In the genomic region with DNA sequence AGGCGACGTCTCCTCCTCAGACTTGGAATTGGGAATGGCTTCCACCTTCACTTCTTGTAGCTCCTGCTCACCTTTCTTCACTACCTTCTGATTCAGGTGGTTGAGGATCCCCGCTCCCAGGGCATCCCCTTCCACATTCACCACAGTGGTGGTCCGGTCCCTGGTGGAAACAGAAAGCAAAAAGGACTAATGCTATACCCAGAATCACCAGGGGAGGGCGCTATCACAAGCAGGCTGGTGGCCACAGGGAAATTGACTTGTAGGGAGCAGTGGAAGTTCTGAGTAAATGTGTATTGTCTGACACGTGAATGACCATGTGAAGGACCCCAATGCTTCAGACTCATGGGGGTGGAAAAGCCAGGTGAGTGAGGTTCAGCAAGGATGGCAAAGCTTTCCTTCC, we compare ENCODE assay signal across 8 mouse cellular contexts. TPM values are rescaled to one million over a fixed set of nuclear protein-coding genes. Genes with fewer than 3 reads are reported as not detected.
DNase-seq lines count a peak whose midpoint lies in the region; ATAC-seq and TF ChIP-seq lines count a peak whose summit lies in the region.

No protein-coding gene starts in this region.

- H3K36me3 ChIP-seq in forebrain, postnatal 0 days (ENCODE audit: insufficient read depth), result peaks cover 65% of the 10 kb centered on the region
- H3K36me3 ChIP-seq in forebrain, embryonic 16.5 days (ENCODE audit: control insufficient read depth, insufficient read depth), result peaks cover 16% of the 10 kb centered on the region
- H3K36me3 ChIP-seq in midbrain, postnatal 0 days (ENCODE audit: insufficient read depth, low read length), result peaks cover 61% of the 10 kb centered on the region

- 69% methylated on average over 6 of the region's 6 CpGs for WGBS in forebrain, postnatal 0 days
- 72% methylated on average over 6 of the region's 6 CpGs for WGBS in forebrain, embryonic 16.5 days
- 72% methylated on average over 6 of the region's 6 CpGs for WGBS in midbrain, postnatal 0 days

- no peaks in the 10 kb centered on the region for H3K4me1 ChIP-seq in forebrain, postnatal 0 days (ENCODE audit: insufficient read depth)
- no peaks in the 10 kb centered on the region for H3K4me1 ChIP-seq in forebrain, embryonic 16.5 days (replicated peaks; ENCODE audit: control insufficient read depth, insufficient read depth, low read length)
- no peaks in the 10 kb centered on the region for H3K4me1 ChIP-seq in midbrain, postnatal 0 days (ENCODE audit: insufficient read depth, low read length)

- H3K9me3 ChIP-seq in forebrain, postnatal 0 days (ENCODE audit: low read length), result no peaks in the 10 kb centered on the region
- no peaks in the 10 kb centered on the region for H3K9me3 ChIP-seq in forebrain, embryonic 16.5 days (ENCODE audit: control insufficient read depth, low read length)
- no peaks in the 10 kb centered on the region for H3K9me3 ChIP-seq in midbrain, postnatal 0 days (ENCODE audit: low read length)

- no peak overlapping the region for H3K27ac ChIP-seq in forebrain, postnatal 0 days (ENCODE audit: low read depth, low read length)
- no peak overlapping the region for H3K27ac ChIP-seq in forebrain, embryonic 16.5 days (ENCODE audit: low read length)
- no peak overlapping the region for H3K27ac ChIP-seq in midbrain, postnatal 0 days (ENCODE audit: low read depth, low read length)

- no peak for ATAC-seq in forebrain, postnatal 0 days
- no peak for ATAC-seq in forebrain, embryonic 16.5 days
- no peak for ATAC-seq in midbrain, postnatal 0 days (ENCODE audit: low FRiP score)

- TF ChIP-seq CTCF in forebrain, postnatal 0 days (IDR thresholded peaks at IDR 0.05; ENCODE audit: low read depth), result peak; percentile 80
- peak; percentile 86 for TF ChIP-seq CTCF in midbrain, postnatal 0 days (IDR thresholded peaks at IDR 0.05)

- DNase-seq in forebrain, postnatal 0 days, result peak; percentile 50
- peak; percentile 70 for DNase-seq in right cerebral cortex, postnatal 4 days
- no peak for DNase-seq in right cerebral cortex, postnatal 36 days (ENCODE audit: low spot score in 2 of 2)
- DNase-seq in cerebellum, postnatal 36 days, result peak; percentile 45 to 58
- peak; percentile 18 to 74 for DNase-seq in kidney, postnatal 36 days
- DNase-seq in midbrain, postnatal 0 days (ENCODE audit: low spot score), result peak; percentile 34
- DNase-seq in urinary bladder, postnatal 10 days (ENCODE audit: low spot score), result no peak

- H3K4me3 ChIP-seq in forebrain, postnatal 0 days (ENCODE audit: low read depth, low read length), result no peak overlapping the region
- no peak overlapping the region for H3K4me3 ChIP-seq in forebrain, embryonic 16.5 days (replicated peaks; ENCODE audit: low read length)
- no peak overlapping the region for H3K4me3 ChIP-seq in midbrain, postnatal 0 days (ENCODE audit: low read depth, low read length)

- no peak overlapping the region for H3K4me2 ChIP-seq in forebrain, postnatal 0 days (ENCODE audit: low read depth)
- no peak overlapping the region for H3K4me2 ChIP-seq in forebrain, embryonic 16.5 days (ENCODE audit: low read length)
- H3K4me2 ChIP-seq in midbrain, postnatal 0 days (ENCODE audit: low read depth, low read length, poor library complexity, severe bottlenecking), result no peak overlapping the region

- no peaks in the 10 kb centered on the region for H3K27me3 ChIP-seq in forebrain, postnatal 0 days (ENCODE audit: insufficient read depth, low read length)
- no peaks in the 10 kb centered on the region for H3K27me3 ChIP-seq in forebrain, embryonic 16.5 days (replicated peaks; ENCODE audit: control insufficient read depth, insufficient read depth, low read length)
- no peaks in the 10 kb centered on the region for H3K27me3 ChIP-seq in midbrain, postnatal 0 days (ENCODE audit: insufficient read depth, low read length)

- H3K9ac ChIP-seq in forebrain, postnatal 0 days, result no peak overlapping the region
- no peak overlapping the region for H3K9ac ChIP-seq in forebrain, embryonic 16.5 days (replicated peaks; ENCODE audit: low read depth, low read length)
- H3K9ac ChIP-seq in midbrain, postnatal 0 days (replicated peaks; ENCODE audit: low read length, poor library complexity, severe bottlenecking), result no peak overlapping the region

RNA-seq across cellular contexts. Expression of a gene that starts 28.2 kb away (rescaled TPM):
- total RNA-seq in forebrain, postnatal 0 days (2014; rRNA removed), result 123 and 164 TPM in 2 replicates
- polyA plus RNA-seq in forebrain, postnatal 0 days (2015; fragmentation: Nextera tagmentation; extraction: Ambion mirVana), result 57.4 and 70.1 TPM in 2 replicates
- 56.4 and 60.0 TPM in 2 replicates for polyA plus RNA-seq in forebrain, embryonic 16.5 days (2015; fragmentation: Nextera tagmentation; extraction: Ambion mirVana)
- 177 and 180 TPM in 2 replicates for total RNA-seq in midbrain, postnatal 0 days (2014; rRNA removed)
- polyA plus RNA-seq in midbrain, postnatal 0 days (2015; fragmentation: Nextera tagmentation; extraction: Ambion mirVana), result 70.3 and 76.5 TPM in 2 replicates

RNA-seq across cellular contexts. Expression of a gene that starts 55.1 kb away (rescaled TPM):
- 41.7 and 43.9 TPM in 2 replicates for total RNA-seq in forebrain, postnatal 0 days (2014; rRNA removed)
- polyA plus RNA-seq in forebrain, postnatal 0 days (2015; fragmentation: Nextera tagmentation; extraction: Ambion mirVana), result 21.5 and 26.1 TPM in 2 replicates
- polyA plus RNA-seq in forebrain, embryonic 16.5 days (2015; fragmentation: Nextera tagmentation; extraction: Ambion mirVana), result 29.1 and 29.8 TPM in 2 replicates
- total RNA-seq in midbrain, postnatal 0 days (2014; rRNA removed), result 40.7 and 45.5 TPM in 2 replicates
- 21.1 and 23.5 TPM in 2 replicates for polyA plus RNA-seq in midbrain, postnatal 0 days (2015; fragmentation: Nextera tagmentation; extraction: Ambion mirVana)

Comparison
In these comparisons a context has a peak if more than half of its experiments do, and no peak if none do; other contexts are left out.
1. DNase-seq: peak in forebrain, postnatal 0 days (single experiment), right cerebral cortex, postnatal 4 days (single experiment), cerebellum, postnatal 36 days (2 of 2), kidney, postnatal 36 days (2 of 2) and midbrain, postnatal 0 days (single experiment); none in right cerebral cortex, postnatal 36 days (0 of 2) and urinary bladder, postnatal 10 days (single experiment).